Mouse (Mus musculus) limb, embryonic 14.5 days (tissue): ENCODE results near the gene Tmx4. TPM values are rescaled to one million over a fixed set of nuclear protein-coding genes. Genes with fewer than 3 reads are reported as not detected.

Experiments used
- ATAC-seq: fragments of 200-750 bp; cut with Nextera tagmentation; 2 replicates; pipeline ENCODE4 v1.8.0; 2017; ENCODE audit warnings: low read depth, moderate number of reproducible peaks, moderate TSS enrichment; ENCODE audit not compliant: low FRiP score
- DNase-seq: peaks from one replicate; pipeline ENCODE4 v3.0.0-alpha.2; 2015; ENCODE audit warnings: low spot score
- H3K27ac ChIP-seq: fragments of 300-500 bp; sonication (generic); replicated peaks from 2 replicates; pipeline ENCODE4 v1.5.1; 2014; ENCODE audit warnings: low read depth, mild to moderate bottlenecking, low read length, moderate library complexity, mixed read lengths
- H3K27me3 ChIP-seq: fragments of 300-500 bp; sonication (generic); 2 replicates; pipeline ENCODE4 v1.6.1; 2014; ENCODE audit warnings: low read length, mixed read lengths; ENCODE audit not compliant: control insufficient read depth, insufficient read depth
- H3K36me3 ChIP-seq: fragments of 300-500 bp; sonication (generic); 2 replicates; pipeline ENCODE4 v1.6.1; 2014; ENCODE audit warnings: mild to moderate bottlenecking, low read length, moderate library complexity, mixed read lengths; ENCODE audit not compliant: control insufficient read depth, insufficient read depth
- H3K4me1 ChIP-seq: fragments of 300-500 bp; sonication (generic); 2 replicates; pipeline ENCODE4 v1.6.1; 2014; ENCODE audit warnings: antibody characterized with exemption, low read length, mixed read lengths; ENCODE audit not compliant: control insufficient read depth, insufficient read depth
- H3K4me2 ChIP-seq: fragments of 300-500 bp; sonication (generic); replicated peaks from 2 replicates; pipeline ENCODE4 v1.6.1; 2014; ENCODE audit warnings: low read depth, mild to moderate bottlenecking, low read length, moderate library complexity; ENCODE audit not compliant: severe bottlenecking
- H3K4me3 ChIP-seq: fragments of 300-500 bp; sonication (generic); replicated peaks from 2 replicates; pipeline ENCODE4 v1.5.1; 2014; ENCODE audit warnings: low read length
- H3K9ac ChIP-seq: fragments of 300-500 bp; sonication (generic); 2 replicates; pipeline ENCODE4 v1.6.1; 2014; ENCODE audit warnings: mild to moderate bottlenecking, low read depth, low read length, moderate library complexity; ENCODE audit not compliant: severe bottlenecking
- H3K9me3 ChIP-seq: fragments of 300-500 bp; sonication (generic); 2 replicates; pipeline ENCODE4 v1.6.1; 2016; ENCODE audit warnings: low read length; ENCODE audit not compliant: control insufficient read depth
- POLR2A ChIP-seq: fragments of 200-500 bp; IDR thresholded peaks from 2 replicates; pipeline ENCODE4 v1.8.0; 2012; ENCODE audit warnings: inconsistent platforms, mild to moderate bottlenecking, moderate library complexity, borderline replicate concordance; ENCODE audit not compliant: insufficient read depth, insufficient read length; ENCODE audit errors: extremely low read depth
- WGBS: fragments of 180-500 bp; shearing (Covaris S2); extraction: QIAGEN DNeasy Blood & Tissue Kit; methylation state at CpG from one replicate; pipeline ENCODE4 v1.1.7; 2014; 5-methylcytosine and 5-hydroxymethylcytosine counted together
- polyA plus RNA-seq, 2 experiments: library from polyadenylated mRNA; depleted of rRNA in 1 of 2; stranded (reverse) in 1 of 2; unstranded in 1 of 2; fragments of >200 nt; fragmentation: Nextera tagmentation in 1 of 2; extraction: Ambion mirVana in 1 of 2; gene quantifications; 2 replicates each; pipeline versions ENCODE4 v1.2.1 to v1.2.3; 2012 to 2014

The Tmx4 gene
- polyA plus RNA-seq, 2 experiments = 10.7 to 18.8 TPM

GRCm38 (mm10) chr2:134679567-134679966 lies 35.6 kb upstream of the Tmx4 start:
- Histone ChIP-seq H3K4me1 (no peaks in the 10 kb centered on the region), H3K4me3 (no peak overlapping the region), H3K9me3 (no peaks in the 10 kb centered on the region), H3K27me3 (no peaks in the 10 kb centered on the region), H3K36me3 (no peaks in the 10 kb centered on the region), H3K4me2 (no peak overlapping the region), H3K9ac (no peak overlapping the region), H3K27ac (no peak overlapping the region)
- 65% methylated on average over 3 of the region's 3 CpGs for WGBS
- DNase-seq (no peak), ATAC-seq (no peak)
- TF ChIP-seq POLR2A = no peak

- Histone ChIP-seq H3K4me1 (no peaks in the 10 kb centered on the region), H3K27ac (no peak overlapping the region), H3K36me3 (no peaks in the 10 kb centered on the region), H3K27me3 (no peaks in the 10 kb centered on the region), H3K9ac (no peak overlapping the region), H3K4me2 (no peak overlapping the region), H3K4me3 (no peak overlapping the region), H3K9me3 (no peaks in the 10 kb centered on the region)
- ATAC-seq (no peak), DNase-seq (no peak)
- WGBS = 79% methylated on average over 1 of the region's 1 CpGs
- TF ChIP-seq POLR2A = no peak
These were observed 31.5 kb upstream of the Tmx4 start for GRCm38 (mm10) chr2:134675465-134675864.

GRCm38 (mm10) chr2:134673604-134674003 lies 29.7 kb upstream of the Tmx4 start:
- Histone ChIP-seq H3K36me3 (no peaks in the 10 kb centered on the region), H3K27ac (no peak overlapping the region), H3K9ac (no peak overlapping the region), H3K4me1 (no peaks in the 10 kb centered on the region), H3K27me3 (no peaks in the 10 kb centered on the region), H3K9me3 (no peaks in the 10 kb centered on the region), H3K4me3 (no peak overlapping the region), H3K4me2 (no peak overlapping the region)
- no peak for ATAC-seq
- DNase-seq = no peak
- 74% methylated on average over 5 of the region's 5 CpGs for WGBS
- no peak for TF ChIP-seq POLR2A

GRCm38 (mm10) chr2:134656477-134656876 lies 12.5 kb upstream of the Tmx4 start:
- WGBS = 23% methylated on average over 4 of the region's 4 CpGs
- ATAC-seq = no peak

GRCm38 (mm10) chr2:134654668-134655067 lies 10.7 kb upstream of the Tmx4 start:
- DNase-seq (no peak), ATAC-seq (no peak)
- no peak overlapping the region for H3K27ac ChIP-seq
- H3K4me3 ChIP-seq = no peak overlapping the region
- H3K9me3 ChIP-seq = no peaks in the 10 kb centered on the region
- TF ChIP-seq POLR2A = no peak
- H3K4me2 ChIP-seq = no peak overlapping the region
- H3K27me3 ChIP-seq = no peaks in the 10 kb centered on the region
- H3K4me1 ChIP-seq = no peaks in the 10 kb centered on the region
- H3K36me3 ChIP-seq = no peaks in the 10 kb centered on the region
- no peak overlapping the region for H3K9ac ChIP-seq

More at GRCm38 (mm10) chr2:134656477-134656876, 12.5 kb upstream of the Tmx4 start:
- Histone ChIP-seq H3K27ac (no peak overlapping the region), H3K9ac (no peak overlapping the region), H3K4me2 (no peak overlapping the region), H3K9me3 (no peaks in the 10 kb centered on the region), H3K4me3 (no peak overlapping the region), H3K4me1 (no peaks in the 10 kb centered on the region), H3K36me3 (no peaks in the 10 kb centered on the region), H3K27me3 (no peaks in the 10 kb centered on the region)
- no peak for TF ChIP-seq POLR2A
- DNase-seq = no peak

GRCm38 (mm10) chr2:134652759-134653158 lies 8.8 kb upstream of the Tmx4 start:
- Histone ChIP-seq H3K27me3 (no peaks in the 10 kb centered on the region), H3K27ac (no peak overlapping the region), H3K4me3 (no peak overlapping the region), H3K9ac (no peak overlapping the region), H3K9me3 (no peaks in the 10 kb centered on the region), H3K4me1 (no peaks in the 10 kb centered on the region), H3K36me3 (no peaks in the 10 kb centered on the region), H3K4me2 (no peak overlapping the region)
- TF ChIP-seq POLR2A = no peak
- WGBS = 84% methylated on average over 5 of the region's 5 CpGs
- no peak for DNase-seq
- ATAC-seq = no peak
